Mouse (Mus musculus) heart, adult 2 months (tissue): ENCODE data around the gene Cracr2a. TPM values are rescaled to one million over a fixed set of nuclear protein-coding genes. Genes with fewer than 3 reads are reported as not detected.

Experiments
- DNase-seq, 2 experiments: peaks; one replicate each; pipeline ENCODE4 v3.0.0; 2021
- H3K27ac ChIP-seq: fragments of 200-600 bp; 2 replicates; pipeline ENCODE4 v1.8.1; 2022
- H3K27me3 ChIP-seq: fragments of 200-500 bp; 2 replicates; pipeline ENCODE4 v1.6.1; 2012; ENCODE audit warnings: mild to moderate bottlenecking, low read length, inconsistent platforms, mixed read lengths; ENCODE audit not compliant: control insufficient read depth, insufficient read depth
- H3K36me3 ChIP-seq: fragments of 200-500 bp; 2 replicates; pipeline ENCODE4 v1.6.1; 2012; ENCODE audit warnings: low read length, inconsistent platforms; ENCODE audit not compliant: control insufficient read depth, insufficient read depth
- H3K4me1 ChIP-seq: fragments of 200-500 bp; 2 replicates; pipeline ENCODE4 v1.6.1; 2011; ENCODE audit warnings: low read length; ENCODE audit not compliant: control insufficient read depth, insufficient read depth
- H3K4me3 ChIP-seq: fragments of 200-600 bp; 2 replicates; pipeline ENCODE4 v1.8.1; 2022
- H3K79me2 ChIP-seq: fragments of 200-500 bp; replicated peaks from 2 replicates; pipeline ENCODE4 v1.6.1; 2012; ENCODE audit warnings: mild to moderate bottlenecking, inconsistent platforms, low read length, moderate library complexity, mixed read lengths; ENCODE audit not compliant: control insufficient read depth, insufficient read depth
- H3K9ac ChIP-seq: fragments of 200-500 bp; 2 replicates; pipeline ENCODE4 v1.6.1; 2012; ENCODE audit warnings: low read depth, mild to moderate bottlenecking, control low read depth, inconsistent platforms, low read length, mixed read lengths
- CTCF ChIP-seq: fragments of 200-600 bp; IDR thresholded peaks from 2 replicates; pipeline ENCODE4 v1.8.1; 2022; ENCODE audit warnings: antibody characterized with exemption, mild to moderate bottlenecking, moderate library complexity
- EP300 ChIP-seq: fragments of 200-500 bp; IDR thresholded peaks from 2 replicates; pipeline ENCODE4 v1.6.1; 2011; ENCODE audit warnings: low read depth, low read length, control low read depth; ENCODE audit not compliant: insufficient read depth
- POLR2A ChIP-seq: fragments of 200-500 bp; IDR thresholded peaks from 2 replicates; pipeline ENCODE4 v1.6.1; 2011; ENCODE audit warnings: mild to moderate bottlenecking, low read depth, low read length, control low read depth; ENCODE audit not compliant: insufficient read depth
- WGBS: fragments of 180-500 bp; shearing (Covaris S2); methylation state at CpG from one replicate; pipeline ENCODE4 v1.1.7; 2018; 5-methylcytosine and 5-hydroxymethylcytosine counted together
- intact Hi-C: fragments of 180-260 bp; cut with DNase I; formaldehyde crosslinking; loops from one replicate; pipeline ENCODE4 v1.15.1; 2025
- polyA plus RNA-seq: library from polyadenylated mRNA; depleted of rRNA; stranded (reverse); fragments of >200 nt; gene quantifications from 2 replicates; pipeline ENCODE4 v1.2.3, GENCODE M21; 2012
- total RNA-seq, 2 experiments: library from RNA; stranded (reverse); gene quantifications; 2 replicates each; pipeline ENCODE4 v1.2.3; 2021

Cracr2a gene
- total and polyA plus RNA-seq, 3 experiments, result 1.1 to 1.4 (median 1.4) TPM

DNA sequence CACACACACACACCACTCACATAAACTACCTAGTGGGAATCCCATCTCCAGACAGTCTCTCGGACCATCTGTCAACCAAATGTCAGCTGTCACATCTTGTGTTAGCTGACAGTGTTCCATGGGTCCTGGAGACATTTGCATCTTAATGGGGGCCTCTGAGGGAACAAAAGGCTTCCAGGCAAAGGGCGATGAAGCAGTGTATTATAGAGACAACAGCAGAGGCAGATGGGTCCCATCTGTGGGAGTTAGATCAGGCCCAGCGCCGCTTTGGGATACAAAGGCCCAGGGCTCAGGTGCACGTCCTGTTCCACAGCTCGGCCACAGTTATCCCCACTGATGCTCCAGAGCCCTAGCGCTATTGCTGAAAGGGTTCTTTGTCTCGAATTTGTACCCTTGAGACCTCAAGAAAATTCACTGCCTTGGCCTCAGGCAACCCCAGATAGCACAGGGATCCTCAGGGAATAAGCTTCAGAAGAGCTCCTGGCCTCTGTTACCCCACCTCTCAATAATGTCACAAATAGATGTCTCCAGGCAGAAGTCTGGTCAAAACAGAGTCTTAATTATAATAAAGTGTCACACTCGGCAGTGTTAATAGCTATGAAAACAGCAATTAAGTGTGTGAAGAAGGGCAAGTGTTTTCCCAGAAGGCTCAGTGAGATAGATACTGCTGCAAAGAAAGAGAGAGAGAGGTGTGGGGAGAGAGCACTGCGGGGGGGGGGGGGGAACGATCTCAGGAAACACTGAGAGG is 140.1 kb downstream of the Cracr2a start:
- no peak for DNase-seq
- no peaks in the 10 kb centered on the region for H3K4me1 ChIP-seq
- no peaks in the 10 kb centered on the region for H3K79me2 ChIP-seq
- H3K27ac ChIP-seq, result no peak overlapping the region
- H3K27me3 ChIP-seq, result no peaks in the 10 kb centered on the region
- 64% methylated on average over 10 of the region's 11 CpGs for WGBS
- H3K4me3 ChIP-seq, result no peak overlapping the region
- no peak for TF ChIP-seq EP300
- no peak for TF ChIP-seq CTCF
- TF ChIP-seq POLR2A, result no peak
- no peak overlapping the region for H3K9ac ChIP-seq
- no peaks in the 10 kb centered on the region for H3K36me3 ChIP-seq
- intact Hi-C loops, result no loop called here

- TF ChIP-seq POLR2A, result no peak
- no peak for TF ChIP-seq EP300
- no peak for TF ChIP-seq CTCF
- intact Hi-C loops, result no loop called here
- H3K27me3 ChIP-seq, result no peaks in the 10 kb centered on the region
- H3K4me1 ChIP-seq, result no peaks in the 10 kb centered on the region
- DNase-seq, result no peak
- no peak overlapping the region for H3K27ac ChIP-seq
- H3K79me2 ChIP-seq, result no peaks in the 10 kb centered on the region
- H3K36me3 ChIP-seq, result no peaks in the 10 kb centered on the region
- H3K9ac ChIP-seq, result no peak overlapping the region
- 53% methylated on average over 1 of the region's 1 CpGs for WGBS
- H3K4me3 ChIP-seq, result no peak overlapping the region
Observed at GRCm38 (mm10) chr6:127708218-127708628, 147.1 kb downstream of the Cracr2a start.

DNA sequence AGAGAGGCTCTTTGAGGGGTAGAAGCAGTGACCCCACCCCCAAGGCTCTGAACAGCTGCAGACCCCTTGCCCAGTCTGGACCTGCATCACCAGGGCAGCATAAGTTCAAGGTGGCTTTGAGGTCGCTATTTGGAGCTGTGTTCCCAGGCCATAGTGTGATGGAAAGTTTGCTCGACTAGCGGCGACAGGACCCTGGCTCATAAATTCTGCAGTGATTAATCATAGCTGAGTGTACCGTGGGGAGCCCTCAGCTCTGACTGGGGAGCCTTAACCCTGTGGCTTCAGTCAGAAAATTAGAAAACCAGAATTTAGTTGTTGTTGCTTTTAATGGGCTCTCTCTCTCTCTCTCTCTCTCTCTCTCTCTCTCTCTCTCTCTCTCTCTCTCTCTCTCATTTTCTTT is 153.8 kb downstream of the Cracr2a start:
- Histone ChIP-seq H3K27ac (no peak overlapping the region), H3K79me2 (no peaks in the 10 kb centered on the region), H3K9ac (no peak overlapping the region), H3K4me1 (no peaks in the 10 kb centered on the region; the same call in 1 of the 2 replicates), H3K27me3 (no peaks in the 10 kb centered on the region), H3K4me3 (no peak overlapping the region), H3K36me3 (no peaks in the 10 kb centered on the region)
- TF ChIP-seq POLR2A (no peak), EP300 (no peak)
- intact Hi-C loops, result no loop called here
- DNase-seq, result no peak
- 49% methylated on average over 5 of the region's 5 CpGs for WGBS

DNA sequence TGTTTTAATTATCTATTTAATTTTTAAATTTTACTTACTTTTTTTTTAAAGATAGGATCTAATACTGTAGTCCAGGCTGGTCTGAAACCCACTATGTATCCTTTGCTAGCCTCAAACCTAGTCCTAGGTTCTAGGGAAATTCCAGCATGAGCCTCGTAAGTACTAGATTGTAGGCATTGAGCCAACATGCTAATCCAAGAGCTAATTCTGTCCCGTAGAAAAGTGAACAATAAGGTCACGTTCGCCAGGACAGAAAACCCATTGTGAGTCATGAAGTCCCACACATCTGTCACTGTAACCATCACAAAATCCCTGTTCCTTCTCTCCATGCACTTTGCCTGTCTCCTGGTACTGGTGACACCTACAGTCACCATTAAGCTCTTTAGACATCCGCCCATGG is 154.3 kb downstream of the Cracr2a start:
- intact Hi-C loops, result no loop called here
- no peaks in the 10 kb centered on the region for H3K79me2 ChIP-seq
- H3K36me3 ChIP-seq, result no peaks in the 10 kb centered on the region
- H3K4me3 ChIP-seq, result no peak overlapping the region
- H3K27me3 ChIP-seq, result no peaks in the 10 kb centered on the region
- no peak overlapping the region for H3K9ac ChIP-seq
- WGBS, result 35% methylated on average over 5 of the region's 5 CpGs
- no peak for TF ChIP-seq EP300
- DNase-seq, result no peak
- H3K4me1 ChIP-seq, result no peaks in the 10 kb centered on the region; the same call in 1 of the 2 replicates
- no peak overlapping the region for H3K27ac ChIP-seq

- Histone ChIP-seq H3K36me3 (no peaks in the 10 kb centered on the region), H3K79me2 (no peaks in the 10 kb centered on the region), H3K4me3 (no peak overlapping the region), H3K27me3 (no peaks in the 10 kb centered on the region), H3K9ac (no peak overlapping the region), H3K27ac (no peak overlapping the region), H3K4me1 (no peaks in the 10 kb centered on the region; the same call in 1 of the 2 replicates)
- no peak for DNase-seq
- TF ChIP-seq POLR2A (no peak), CTCF (no peak), EP300 (no peak)
- WGBS, result 75% methylated on average over 21 of the region's 21 CpGs
- intact Hi-C loops, result no loop called here
Observed at GRCm38 (mm10) chr6:127717239-127718137, 156.3 kb downstream of the Cracr2a start.

DNA sequence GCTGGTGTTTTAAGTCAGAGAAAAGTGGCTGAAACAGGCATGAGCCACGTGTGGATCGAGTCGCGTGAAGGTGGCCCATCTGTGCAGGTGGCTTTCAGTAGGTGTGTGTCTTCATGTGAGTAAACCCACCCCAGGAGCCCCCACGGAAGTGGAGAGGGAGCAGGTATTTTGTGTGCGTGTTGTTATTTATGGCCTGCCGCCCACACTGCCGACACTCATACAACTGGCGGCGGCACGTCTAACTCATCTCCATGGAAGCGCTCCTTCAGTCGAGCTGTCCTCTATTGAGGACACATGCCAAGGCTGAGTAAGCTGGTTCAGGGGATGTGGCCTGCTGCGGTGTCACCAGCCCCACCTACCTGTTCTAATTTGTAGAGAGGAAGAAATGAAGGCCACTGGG is 158.7 kb downstream of the Cracr2a start:
- H3K9ac ChIP-seq, result no peak overlapping the region
- TF ChIP-seq POLR2A (no peak), EP300 (no peak), CTCF (no peak)
- no peak overlapping the region for H3K27ac ChIP-seq
- DNase-seq, result no peak
- H3K36me3 ChIP-seq, result no peaks in the 10 kb centered on the region
- H3K79me2 ChIP-seq, result no peaks in the 10 kb centered on the region
- 80% methylated on average over 14 of the region's 14 CpGs for WGBS
- no peaks in the 10 kb centered on the region; the same call in 1 of the 2 replicates for H3K4me1 ChIP-seq
- no peak overlapping the region for H3K4me3 ChIP-seq
- intact Hi-C loops, result no loop called here
- no peaks in the 10 kb centered on the region for H3K27me3 ChIP-seq
